Mouse (Mus musculus): ENCODE results near the gene Samd7.
A peak's percentile ranks its signal among the peaks of the same experiment; 100 is the strongest.
"Not testable (repeated sequence)": the region's sequence is repeated elsewhere in the genome, so short reads cannot be mapped to it uniquely, and the experiment has no call there.

Samd7 gene

GRCm38 (mm10) chr3:30746006-30746405 lies at the start of gene Samd7:
Gene Samd7 (plus strand): TSS chr3:30746293.
- no peak for DNase-seq (ENCODE audit: low read depth, low spot score)

DNA sequence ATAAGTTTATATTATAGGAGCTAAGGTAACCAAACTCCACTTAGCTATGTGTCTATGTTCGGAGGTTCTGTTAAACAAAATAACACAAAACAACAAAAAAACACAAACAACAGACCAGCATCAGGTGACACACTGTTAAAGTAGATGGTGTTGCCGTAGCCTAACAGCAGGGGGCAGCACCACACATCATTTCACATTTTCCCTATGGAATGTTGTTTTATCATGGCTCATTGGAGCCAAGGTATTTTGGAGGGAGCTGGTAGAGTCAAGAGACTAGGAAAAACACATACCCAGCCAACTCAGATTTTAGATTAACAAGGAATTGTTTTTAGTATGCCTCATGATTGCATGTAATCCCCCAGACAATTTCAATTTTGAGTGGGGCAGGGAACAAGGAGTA lies 49.7 kb upstream of the Samd7 start:
- DNase-seq (ENCODE audit: low read depth, low spot score) = no peak

- DNase-seq (ENCODE audit: low read depth, low spot score) = no peak
Measured at GRCm38 (mm10) chr3:30697891-30698290, 48.2 kb upstream of the Samd7 start.

DNA sequence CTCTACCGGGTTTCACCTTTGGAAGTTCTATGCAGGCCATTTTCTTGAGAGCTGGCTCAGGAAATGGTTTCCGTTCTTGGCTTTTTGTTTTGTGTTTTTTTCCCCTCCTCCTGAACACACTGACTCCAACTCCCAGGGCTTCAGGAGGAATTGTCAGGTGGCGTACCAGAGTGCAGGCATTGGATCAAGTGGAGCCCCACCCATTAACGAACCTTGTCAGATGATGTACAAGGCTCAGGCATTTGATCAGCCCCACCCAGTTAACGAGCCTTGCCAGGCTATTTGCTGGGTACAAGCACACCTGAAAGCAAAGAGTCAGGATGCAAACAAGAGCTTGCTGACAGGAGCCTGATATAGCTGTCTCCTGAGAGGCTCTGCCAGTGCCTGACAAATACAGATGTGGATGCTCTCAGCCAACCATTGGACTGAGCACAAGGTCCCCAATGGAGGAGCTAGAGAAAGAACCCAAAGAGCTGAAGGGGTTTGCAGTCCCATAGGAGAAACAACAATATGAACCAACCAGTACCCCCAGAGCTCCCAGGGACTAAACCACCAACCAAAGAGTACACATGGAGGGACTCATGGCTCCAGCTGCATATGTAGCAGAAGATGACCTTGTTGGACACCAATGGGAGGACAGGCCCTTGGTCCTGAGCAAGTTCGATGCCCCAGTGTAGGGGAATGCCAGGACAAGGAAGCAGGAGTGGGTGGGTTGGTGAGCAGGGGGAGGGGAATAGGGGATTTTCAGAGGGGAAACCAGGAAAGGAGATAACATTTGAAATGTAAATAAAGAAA lies 46.2 kb upstream of the Samd7 start, which contains the start of gene Lrrc31:
TSS of gene Lrrc31 (minus strand) at position 133 of the 795 bp plus-strand sequence.
- not testable (repeated sequence) for DNase-seq (ENCODE audit: low read depth, low spot score)

DNA sequence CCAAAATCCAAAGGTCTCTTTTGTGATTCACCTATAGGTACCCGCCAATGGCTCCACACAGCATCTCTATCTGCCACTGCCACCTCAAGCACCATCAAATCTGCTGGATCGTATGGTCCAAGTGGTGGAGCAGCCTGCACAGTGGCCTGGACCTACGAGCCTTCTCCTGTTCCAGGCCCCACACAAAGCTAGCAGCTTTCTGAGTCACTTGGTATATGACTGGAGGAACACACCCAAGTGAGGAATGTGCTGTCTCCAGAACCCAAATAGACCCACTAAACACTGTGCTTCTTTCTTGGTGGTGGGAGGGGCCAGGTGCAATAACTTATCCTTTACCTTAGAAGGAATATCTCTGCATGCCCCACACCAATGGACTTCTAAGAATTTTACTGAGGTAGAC lies 40.1 kb upstream of the Samd7 start:
- no peak for DNase-seq (ENCODE audit: low read depth, low spot score)

GRCm38 (mm10) chr3:30706614-30707276 lies 39.3 kb upstream of the Samd7 start:
- DNase-seq (ENCODE audit: low read depth, low spot score) = no peak

- DNase-seq (ENCODE audit: low read depth, low spot score) = no peak
Measured at GRCm38 (mm10) chr3:30710191-30710590, 35.9 kb upstream of the Samd7 start.

DNA sequence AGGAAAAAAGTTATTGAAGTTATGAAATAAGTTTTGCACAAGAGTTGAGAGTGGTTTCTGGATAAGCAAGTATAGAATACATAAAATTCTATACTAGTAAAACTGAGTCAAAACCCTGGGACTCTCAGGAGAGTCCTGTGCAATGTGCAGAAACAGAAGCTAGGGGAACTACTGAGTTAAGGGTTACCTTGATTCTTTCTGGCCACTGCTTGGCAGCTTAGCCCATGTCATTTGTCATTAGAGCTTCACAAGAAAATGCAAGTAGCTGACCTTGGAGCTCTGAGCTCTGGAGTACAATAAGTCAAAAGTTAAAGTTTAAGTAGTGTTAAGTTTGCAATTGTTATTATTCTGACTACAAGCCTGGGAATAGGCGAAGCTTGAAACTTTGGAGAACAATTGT lies 32.8 kb upstream of the Samd7 start:
- no peak for DNase-seq (ENCODE audit: low read depth, low spot score)

- no peak for DNase-seq (ENCODE audit: low read depth, low spot score)
Measured at GRCm38 (mm10) chr3:30718649-30719048, 27.4 kb upstream of the Samd7 start.

GRCm38 (mm10) chr3:30722036-30722435 lies 24.1 kb upstream of the Samd7 start:
- no peak for DNase-seq (ENCODE audit: low read depth, low spot score)

GRCm38 (mm10) chr3:30722461-30722860 lies 23.6 kb upstream of the Samd7 start:
- DNase-seq (ENCODE audit: low read depth, low spot score) = no peak

DNA sequence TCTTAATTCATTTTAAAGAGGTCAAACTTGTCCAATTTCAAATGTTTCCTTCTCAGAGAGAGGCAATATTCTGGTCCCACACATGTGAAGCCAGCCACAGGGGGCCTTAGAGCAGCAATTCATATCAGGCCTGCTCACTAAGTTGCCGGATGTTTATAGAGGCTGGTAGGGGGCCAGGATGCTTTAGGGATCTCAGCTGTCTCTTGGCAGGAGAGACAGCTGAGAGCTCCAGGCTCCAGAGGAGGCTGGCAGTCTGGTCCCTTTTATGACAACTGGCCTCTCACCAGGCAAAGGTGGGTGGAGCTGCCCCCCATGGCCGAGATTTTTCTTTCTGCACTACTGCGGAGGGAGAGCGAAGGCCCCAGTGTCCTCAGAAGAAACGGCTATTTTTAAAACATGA lies 22.9 kb upstream of the Samd7 start:
- no peak for DNase-seq (ENCODE audit: low read depth, low spot score)

GRCm38 (mm10) chr3:30724105-30724824 lies 21.8 kb upstream of the Samd7 start:
- no peak for DNase-seq (ENCODE audit: low read depth, low spot score)

DNA sequence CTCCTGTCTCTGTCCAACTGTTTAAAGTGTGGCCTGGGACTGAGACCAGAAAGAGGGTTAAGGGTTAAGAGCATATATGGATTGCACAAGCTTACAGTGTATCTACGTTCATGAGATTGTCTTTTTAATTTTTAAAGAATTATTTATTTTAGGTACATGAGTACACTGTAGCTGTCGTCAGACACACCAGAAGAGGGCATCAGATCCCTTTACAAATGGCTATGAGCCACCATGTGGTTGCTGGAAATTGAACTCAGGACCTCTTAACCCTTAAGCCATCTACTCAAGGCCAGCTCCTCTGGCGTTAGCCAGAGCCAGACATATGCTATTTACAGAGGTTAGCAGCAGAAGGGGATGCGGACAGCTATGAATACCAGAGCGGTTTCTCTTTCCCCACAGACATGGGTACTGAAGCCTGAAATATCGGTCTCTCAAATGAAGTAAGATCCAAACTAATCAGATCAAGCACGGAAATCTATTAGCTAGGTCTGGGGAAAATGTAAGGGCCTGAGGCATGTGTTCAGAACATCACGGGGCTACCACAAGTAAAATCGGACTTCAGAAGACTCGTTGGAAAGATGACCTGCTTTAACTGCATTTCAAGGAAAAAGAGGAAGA lies 21.1 kb upstream of the Samd7 start:
- DNase-seq (ENCODE audit: low read depth, low spot score) = no peak

DNA sequence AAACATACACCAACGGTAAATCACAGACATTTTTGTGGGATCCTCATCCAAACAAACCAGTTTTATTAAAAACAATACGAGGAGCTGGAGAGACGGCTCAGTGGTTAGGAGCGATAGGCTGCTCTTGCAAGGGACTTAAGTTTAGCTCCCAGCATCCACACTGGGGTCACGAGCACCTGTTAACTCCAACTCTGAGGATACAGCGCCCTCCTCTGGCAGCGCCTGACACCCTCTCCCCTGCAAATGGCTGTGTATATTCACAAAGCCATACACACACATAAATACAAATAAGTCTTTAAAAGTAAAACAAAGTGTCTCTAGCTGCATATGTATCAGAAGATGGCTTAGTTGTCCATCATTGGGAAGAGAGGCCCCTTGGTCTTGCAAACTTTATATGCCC lies 20.6 kb upstream of the Samd7 start:
- peak; percentile 54 for DNase-seq (ENCODE audit: low read depth, low spot score)

DNA sequence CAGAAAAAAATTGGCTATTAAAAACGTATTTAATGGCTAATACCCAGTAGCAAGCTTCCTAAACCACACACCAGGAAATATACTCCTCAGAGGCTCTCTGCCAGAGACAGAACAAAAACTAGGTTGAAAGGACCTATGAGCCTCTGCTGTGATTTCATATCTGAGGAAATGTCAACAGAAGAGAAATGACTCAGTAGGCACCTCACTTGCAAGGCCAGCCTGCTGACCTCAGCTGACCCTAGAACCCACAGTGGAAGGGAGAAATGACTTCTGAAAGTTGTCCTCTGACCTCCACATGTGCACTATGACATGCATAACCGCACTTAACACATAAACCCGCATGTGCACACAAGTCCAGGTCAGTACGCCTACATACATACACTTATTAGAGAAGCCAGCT lies 18.9 kb upstream of the Samd7 start:
- DNase-seq (ENCODE audit: low read depth, low spot score) = no peak

DNA sequence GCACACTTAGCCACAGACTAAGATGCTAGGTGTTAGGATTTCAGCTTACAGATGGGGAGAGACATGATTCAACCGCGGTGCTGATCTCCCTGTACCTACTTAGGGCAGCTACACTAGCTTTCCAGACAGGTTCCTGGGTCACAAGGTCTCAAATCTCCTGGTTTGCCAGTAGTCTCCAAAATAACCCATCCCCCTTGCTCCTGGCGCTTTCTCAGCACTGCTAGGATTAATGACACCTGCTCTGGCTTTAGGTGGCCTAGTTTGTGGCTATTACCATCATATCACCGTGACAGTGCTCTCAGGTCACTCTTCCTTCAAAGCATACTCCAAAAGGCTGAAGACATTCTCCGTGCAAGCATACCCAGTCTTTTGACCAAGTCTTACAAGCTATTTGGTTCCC lies 17.0 kb upstream of the Samd7 start:
- no peak for DNase-seq (ENCODE audit: low read depth, low spot score)

DNA sequence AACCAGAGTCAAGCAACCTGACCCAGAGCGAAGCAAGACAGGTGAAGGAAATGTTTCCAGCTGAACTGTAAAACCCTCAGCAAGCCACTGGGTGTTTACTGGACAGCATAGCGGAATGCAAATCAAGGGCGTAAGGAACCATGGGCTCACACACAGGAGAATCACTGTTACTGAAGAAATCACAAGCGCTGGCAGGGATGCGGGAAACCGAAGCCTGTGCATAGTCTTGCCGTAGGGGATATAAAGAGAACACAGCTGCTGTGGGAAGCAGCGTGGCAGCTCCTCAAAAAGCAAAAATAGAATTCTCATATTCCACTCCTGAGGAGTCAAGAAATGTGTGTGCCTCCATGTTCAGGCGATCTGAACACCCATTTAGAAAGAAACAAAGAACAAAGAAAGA lies 9.3 kb upstream of the Samd7 start:
- no peak for DNase-seq (ENCODE audit: low read depth, low spot score)

GRCm38 (mm10) chr3:30741306-30741705 lies 4.8 kb upstream of the Samd7 start:
- DNase-seq (ENCODE audit: low read depth, low spot score) = no peak

GRCm38 (mm10) chr3:30742891-30743290 lies 3.2 kb upstream of the Samd7 start:
- DNase-seq (ENCODE audit: low read depth, low spot score) = no peak

DNA sequence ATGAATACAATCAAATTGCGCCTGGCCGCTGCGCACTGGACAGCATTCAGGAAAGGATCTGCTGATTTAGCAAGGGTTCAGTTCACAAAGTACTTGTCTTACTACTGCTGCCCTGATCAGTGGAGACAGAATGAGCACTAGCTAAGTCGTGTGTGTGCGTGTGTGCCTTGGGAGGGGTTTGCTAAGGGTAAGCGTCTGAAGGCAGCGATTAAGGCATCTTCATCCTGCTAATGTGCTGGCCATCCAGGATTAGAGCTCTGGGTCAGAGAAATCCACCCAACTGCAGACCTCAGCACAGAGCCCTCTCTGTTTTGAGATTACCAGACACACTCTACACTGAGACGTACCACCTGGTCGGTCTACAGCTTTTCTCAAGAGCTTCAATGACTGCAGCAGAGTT lies 2.2 kb downstream of the Samd7 start:
- DNase-seq (ENCODE audit: low read depth, low spot score) = no peak

DNA sequence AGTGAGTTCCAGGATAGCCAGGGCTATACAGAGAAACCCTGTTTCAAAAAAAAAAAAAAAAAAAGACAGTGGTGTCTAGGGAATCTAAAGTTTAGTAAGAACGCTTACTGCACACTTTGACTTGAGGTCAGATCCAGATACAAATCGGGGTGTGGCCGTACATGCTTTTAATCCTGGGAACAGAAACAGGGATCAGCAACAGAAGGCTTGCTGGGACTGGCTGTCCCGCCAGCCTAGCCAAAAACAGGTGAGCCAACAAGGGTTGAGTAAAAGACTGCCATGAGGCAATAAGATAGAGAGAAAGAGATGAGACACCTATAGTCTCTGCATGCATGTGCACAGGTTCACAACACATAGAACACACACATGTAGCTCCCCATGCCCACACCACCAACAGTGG lies 8.6 kb downstream of the Samd7 start:
- no peak for DNase-seq (ENCODE audit: low read depth, low spot score)

All from A20 (cell line).